Mouse (Mus musculus) urinary bladder, postnatal 36 days (tissue): Measurements from ENCODE around the gene Smurf1.

Source experiments
- DNase-seq, 2 experiments: peaks; one replicate each; pipeline ENCODE4 v3.0.0; 2022; ENCODE audit warnings: low spot score in 2 of 2, mixed read lengths in 1 of 2

The Smurf1 gene

DNA sequence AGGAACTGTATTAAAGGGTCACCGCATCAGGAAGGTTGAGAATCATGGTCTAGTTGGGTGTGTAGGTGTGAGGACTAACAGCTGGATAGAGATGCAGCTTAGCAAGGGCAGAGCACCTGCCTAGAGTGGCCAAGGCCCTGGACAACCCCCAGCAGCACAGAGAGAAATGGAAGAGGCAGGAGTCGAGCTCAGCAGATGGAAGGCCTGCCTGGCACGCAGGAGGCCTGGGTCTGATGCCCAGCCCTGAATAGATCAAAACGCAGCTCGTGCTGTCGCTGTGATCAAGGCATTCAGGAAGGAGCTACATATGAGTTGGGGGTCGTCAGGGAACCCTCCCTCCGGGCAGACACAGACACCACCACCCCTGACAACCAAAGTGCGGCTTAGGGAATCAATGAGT lies 7.4 kb downstream of the Smurf1 start:
- DNase-seq: no peak

DNA sequence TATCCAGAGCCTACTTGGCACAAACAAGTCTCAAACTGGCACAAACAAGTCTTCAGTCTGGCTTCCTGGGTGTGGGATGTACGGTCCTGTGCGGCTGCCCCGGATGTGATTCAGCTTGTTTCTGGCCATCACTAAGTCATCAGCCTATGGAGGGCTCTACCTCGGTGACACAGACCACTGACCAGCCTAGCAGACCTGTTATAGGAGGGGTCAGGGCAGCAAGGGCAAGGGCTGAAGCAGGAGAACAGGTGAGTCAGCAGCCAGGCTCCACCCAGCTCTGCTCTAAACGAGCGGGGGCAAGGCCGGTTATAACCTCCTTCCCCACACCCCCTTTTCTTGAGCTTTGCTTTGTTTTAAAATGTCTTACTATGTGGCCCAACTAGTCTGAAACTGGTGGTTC lies 11.2 kb downstream of the Smurf1 start:
- DNase-seq: no peak

DNA sequence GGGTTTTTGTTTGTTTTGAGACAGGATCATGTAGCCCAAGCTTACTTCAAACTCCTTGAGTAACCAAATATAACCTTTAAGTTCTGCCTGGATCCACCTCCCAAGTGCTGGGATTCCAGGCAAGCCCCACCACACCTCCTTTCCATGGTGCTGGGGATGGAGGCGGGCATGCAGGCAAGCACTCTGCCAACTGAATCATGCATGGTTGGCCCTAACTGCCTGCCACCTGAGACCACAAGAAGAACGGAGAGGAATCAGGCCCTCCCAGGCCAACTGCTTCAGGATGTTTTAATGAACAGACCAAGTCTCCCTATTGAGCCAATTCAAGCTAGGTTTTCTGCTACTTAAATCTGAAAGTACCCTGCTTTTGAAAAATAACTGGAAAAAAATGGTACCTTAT lies 13.1 kb downstream of the Smurf1 start:
- no peak for DNase-seq

DNA sequence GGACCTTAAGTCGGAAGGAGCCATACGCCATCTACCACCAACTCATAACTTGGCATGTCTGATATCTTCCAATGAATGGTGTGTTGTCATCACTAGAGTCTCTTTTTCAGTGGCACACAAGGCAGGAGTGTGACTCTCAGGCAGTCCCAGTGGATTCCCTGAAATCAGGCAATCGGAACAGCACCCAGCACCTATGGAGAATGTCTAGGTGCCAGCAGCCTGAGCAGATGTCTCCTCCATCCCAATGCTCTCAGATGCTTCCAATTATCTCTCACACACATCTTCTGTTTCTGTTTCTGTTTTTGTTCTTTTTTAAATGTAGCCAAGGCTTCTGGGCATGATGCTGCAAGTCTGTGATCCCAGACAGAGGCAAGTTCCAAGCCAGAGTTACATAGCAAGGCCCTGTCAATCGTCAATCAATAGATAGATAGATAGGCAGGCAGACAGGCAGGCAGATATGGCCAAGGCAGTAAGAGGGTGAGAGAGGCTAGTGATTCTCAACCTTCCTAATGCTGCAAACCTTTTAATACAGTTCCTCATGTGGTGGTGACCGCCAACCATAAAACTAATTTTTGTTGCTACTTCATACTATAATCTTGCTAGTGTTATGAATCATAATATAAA lies 15.1 kb downstream of the Smurf1 start:
- no peak for DNase-seq

DNA sequence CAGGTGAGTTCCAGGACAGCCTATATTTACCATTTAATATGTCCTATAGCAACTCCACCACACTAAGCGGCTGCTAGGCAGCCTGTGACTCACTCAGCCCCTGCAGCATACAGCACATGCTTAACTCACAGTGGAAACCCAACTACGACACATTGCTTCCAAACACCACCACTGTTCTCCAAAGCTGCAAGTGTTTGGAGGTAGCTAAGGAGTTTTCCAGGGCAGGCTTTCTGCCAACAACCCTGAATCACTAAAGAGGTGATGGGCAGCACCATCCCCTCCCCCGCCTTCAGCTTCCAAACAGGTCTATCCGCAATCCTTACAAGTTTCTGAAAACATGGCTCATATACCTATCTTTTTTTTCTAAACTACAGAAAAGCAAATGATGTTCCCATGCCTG lies 15.8 kb downstream of the Smurf1 start:
- peak; percentile 22 to 55 for DNase-seq

DNA sequence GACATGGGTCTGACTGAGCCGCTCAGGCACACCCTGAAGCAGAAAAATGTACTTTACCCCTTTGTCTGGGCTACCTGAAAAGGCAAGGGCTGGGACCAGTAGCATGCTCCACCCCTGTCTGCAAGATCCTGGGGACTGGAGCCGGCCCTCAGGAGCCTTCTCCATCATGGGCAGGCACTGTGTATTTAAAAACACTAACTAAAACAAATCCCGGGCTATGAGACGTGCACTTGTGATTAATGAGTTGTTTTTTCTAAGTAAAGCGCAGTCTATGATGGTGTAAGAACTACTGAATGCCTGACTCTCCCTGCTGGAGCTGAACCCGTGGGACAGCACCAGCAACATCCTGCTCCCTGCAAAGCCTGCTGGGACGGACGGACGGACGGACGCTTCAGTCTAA lies 17.2 kb downstream of the Smurf1 start:
- no peak for DNase-seq

DNA sequence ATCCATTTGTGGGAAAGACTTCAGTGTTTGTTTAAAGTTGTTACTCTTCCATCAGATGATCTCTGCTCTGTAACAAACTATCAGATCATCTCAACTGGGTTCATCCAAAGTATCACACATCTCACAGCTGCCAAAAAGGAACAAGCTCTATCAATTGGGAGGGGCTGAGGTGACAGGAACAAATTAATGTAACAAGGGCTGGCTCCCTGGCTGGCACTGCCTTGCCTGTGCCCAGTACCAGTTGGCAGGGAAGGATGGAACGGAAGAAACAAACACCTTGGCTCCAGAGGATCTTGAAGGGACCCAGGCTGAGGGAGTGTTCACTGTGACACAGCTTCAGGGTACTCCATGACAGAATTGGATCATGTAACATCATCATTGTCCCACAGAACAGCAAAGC lies 17.6 kb downstream of the Smurf1 start:
- no peak for DNase-seq

DNA sequence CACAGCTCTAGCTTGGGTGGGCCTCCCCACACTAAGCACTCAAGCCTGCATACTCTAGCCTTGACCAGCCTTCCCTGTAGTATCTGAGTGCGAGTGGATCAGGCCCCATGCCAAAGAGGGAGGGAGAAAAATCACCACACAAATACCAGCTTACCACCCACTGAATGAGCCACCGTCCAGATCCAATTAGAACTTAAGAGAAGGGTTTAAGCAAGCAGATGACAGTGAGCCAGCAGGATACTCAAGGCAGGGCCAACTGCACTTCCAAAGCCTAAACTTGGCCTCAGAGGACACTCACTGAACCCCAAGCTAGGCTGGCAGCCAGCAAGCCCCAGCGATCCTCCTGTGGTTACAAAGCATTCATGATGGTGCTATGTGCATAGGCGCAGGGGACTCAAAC lies 19.6 kb downstream of the Smurf1 start:
- peak in 1 of 2 experiments; percentile 48 for DNase-seq

DNA sequence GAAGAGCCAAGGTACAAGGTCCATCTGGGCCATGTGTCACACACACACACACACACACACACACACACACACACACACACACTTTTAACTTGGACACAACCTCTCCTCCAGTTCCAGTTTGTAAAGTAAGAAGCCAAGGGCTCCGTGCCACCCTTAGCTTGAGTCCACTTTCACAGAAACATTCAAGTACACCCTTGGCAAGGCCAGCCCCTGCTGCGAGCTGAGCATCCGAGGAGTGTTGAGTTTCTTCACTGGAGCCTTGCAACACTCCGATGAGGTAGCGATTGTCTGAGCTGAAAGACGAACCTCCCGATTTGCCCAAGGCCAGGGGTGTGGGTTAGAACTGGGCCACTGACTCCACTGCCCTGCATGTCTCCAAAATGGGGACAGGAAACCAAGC lies 20.7 kb downstream of the Smurf1 start:
- peak in 1 of 2 experiments; percentile 62 for DNase-seq

DNA sequence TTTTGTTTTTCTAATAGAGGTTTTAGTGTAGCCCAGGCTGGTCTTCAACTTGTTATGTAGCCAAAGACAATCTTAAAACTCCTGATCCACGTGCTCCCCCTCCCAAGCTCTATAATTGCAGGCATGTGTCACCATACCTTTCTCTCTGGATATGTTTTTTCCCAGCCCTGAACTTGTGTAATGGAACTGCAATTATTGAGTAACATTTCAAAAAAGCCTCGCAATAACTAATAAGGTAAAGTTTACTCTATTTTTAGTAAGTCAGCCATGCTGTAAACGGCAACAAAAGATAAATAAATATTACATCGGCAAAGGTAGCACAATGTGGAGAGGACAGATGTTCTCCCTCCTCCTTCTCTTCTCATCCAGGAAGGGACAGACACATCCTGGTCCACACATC lies 21.3 kb downstream of the Smurf1 start:
- DNase-seq: no peak

DNA sequence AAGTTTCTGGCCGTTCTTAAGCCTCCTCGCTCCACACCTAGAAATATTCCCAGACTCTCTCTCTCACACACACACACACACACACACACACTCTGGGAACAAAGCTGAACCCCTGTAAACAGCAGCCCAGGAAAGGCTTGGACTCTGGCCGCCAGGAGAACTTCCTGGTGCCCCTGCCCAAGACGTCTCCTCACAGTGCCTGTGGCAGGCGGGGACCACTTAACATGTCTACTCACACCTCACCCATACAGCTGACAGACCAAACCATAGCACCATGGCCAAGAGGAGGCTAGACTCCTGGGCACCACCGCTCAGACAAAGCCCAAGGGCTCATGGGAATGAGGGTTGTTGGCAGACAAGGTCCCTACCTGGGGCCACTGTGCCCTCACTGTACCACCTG lies 22.3 kb downstream of the Smurf1 start:
- DNase-seq: no peak

DNA sequence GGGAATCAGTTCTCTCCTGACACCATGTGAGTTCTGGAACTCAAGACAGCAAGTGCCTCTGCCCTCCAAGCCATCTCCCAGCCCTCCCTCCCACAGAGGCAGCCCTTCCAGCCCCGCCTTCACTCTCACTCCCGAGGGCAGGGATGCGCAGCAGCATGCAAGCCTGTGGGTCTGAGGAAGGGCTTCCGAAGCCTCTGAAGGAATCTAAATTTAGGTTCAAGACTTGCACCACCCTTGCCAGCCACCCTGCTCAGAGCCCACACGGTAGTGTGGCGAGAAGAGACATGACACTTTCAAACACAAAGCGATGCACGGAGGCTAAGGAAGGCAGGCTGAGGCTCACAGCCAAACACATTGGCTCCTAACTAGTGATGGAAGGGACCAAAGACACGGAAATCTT lies 23.2 kb downstream of the Smurf1 start:
- DNase-seq: no peak

DNA sequence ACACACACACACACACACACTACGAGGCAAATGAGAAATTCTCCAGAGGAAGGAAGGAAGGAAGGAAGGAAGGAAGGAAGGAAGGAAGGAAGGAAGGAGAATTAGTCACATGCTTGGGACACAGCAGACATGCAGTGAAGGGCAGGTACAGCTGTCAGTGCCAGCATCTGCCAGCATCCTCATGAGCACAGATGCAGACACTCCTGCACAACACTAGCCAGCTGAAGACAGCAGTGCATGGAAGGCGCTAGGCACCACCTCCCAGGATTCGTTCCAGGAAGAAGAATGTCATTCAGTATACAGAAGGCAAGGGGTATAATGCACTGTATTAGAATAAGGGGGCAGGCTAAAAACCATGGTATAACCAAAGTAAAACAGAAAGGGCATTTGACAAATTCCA lies 24.7 kb downstream of the Smurf1 start:
- no peak for DNase-seq

DNA sequence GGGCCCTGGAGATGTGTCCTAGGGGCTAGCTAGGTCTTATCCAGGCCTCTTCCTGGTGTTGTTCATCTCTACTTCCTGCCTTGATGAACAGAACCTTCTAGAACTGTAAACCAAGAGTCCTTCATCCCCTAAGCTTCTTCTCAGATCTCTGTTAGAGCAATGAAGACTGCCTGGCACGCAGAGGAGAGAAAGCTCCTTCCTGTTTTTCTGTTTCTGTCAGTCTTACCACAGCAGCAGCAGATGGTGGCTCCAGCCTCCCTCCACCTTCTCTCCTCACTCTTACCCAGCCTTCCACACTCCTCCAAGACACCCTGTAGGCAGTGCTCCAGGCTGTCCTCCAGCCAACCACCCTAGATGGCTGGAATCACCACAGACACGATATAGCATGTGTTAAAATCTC lies 28.3 kb downstream of the Smurf1 start:
- no peak for DNase-seq

DNA sequence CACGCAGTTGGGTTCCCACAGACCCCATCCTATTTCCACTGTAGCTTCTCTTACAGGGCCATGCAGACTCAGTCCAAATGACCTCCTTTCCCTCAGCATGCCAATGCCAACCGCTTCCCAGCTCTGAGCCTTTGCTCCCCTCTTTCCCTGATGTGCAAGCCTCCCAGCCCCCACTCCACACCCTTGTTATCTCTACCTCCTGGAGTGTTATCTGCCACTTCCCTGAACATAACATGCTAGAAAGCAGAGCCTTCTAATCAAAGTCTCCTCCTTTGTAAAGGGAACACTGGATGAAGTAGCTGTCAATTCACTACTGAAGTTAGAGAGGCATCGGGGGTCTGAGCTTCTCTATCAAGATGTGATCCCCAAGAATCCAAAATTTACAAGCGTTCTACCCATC lies 32.2 kb downstream of the Smurf1 start:
- DNase-seq: no peak

DNA sequence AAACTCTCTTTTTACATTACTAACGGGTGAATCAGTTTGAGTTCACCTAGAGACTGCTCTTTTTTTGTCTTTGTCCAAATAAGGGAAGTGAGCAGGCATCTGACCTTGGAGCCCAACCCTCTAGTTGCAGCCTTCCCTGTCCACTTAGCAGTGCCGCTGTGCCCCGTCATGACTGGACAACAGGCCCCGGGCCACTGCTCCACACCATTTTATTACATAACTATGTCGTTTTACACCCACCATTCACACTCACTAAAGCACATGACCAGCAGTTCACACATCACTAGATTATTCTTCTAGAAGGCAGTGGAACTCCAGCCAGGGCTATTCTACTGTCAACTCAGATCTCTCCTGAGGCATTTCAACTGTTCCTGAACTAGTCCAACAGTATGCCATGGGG lies 33.8 kb downstream of the Smurf1 start:
- no peak for DNase-seq

DNA sequence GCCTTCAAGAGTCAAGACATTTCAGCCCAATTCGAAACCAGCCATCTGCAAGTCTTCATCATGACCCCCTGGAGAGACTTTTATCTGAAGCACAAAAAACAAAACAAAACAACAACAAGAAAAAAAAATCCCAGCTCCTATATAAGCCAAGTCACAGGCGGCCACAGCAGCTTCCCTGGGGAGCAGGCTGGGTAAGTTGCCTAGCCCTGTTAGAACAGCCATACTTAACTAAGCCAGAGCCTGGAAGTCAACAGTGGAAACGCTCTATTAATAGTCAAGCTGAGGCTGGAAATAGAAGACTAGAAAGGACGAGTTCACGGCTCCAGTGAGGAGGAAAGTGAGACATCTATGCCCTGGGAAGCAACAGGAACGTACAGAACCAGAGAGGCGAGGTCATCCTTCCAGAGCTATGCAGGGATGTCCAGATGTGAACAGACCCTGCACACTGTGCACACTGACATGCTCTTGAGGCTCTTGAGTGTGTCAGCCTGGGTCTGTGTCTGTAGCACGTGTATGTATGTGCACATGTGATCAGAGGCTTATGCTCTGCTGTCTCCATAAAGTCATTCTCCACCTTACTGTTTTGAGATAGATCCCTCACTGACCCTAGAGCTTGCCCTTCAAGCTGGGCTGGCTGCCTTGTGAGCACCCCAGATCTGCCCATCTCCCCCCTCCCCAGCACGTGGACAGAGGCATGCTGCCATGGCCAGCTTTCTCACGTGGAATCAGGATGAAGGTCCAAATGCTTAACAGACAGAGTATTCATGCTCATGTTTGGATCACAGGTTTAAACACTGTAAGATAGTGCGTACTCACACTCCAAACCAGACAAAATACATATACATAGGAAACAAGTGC lies 36.6 kb downstream of the Smurf1 start:
- DNase-seq: no peak

DNA sequence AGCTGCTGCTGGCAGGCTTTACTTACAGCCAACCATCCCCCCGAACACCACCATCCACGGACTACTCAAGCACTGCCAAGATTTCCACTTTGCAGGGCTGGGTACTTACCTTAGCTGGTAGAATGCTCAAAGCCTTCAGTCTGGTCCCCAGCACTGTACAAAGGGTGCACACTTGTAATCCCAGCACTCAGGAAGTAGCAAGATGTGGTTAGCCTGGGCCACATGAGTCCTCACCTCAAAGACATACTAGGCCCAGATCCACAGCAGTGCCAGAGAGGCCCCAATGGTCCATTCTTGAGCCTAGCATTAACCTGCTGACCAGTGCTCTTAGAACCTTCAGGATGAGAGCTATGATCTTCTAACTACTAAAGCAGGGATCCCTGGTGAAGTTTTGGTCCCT lies 39.4 kb downstream of the Smurf1 start:
- DNase-seq: no peak

DNA sequence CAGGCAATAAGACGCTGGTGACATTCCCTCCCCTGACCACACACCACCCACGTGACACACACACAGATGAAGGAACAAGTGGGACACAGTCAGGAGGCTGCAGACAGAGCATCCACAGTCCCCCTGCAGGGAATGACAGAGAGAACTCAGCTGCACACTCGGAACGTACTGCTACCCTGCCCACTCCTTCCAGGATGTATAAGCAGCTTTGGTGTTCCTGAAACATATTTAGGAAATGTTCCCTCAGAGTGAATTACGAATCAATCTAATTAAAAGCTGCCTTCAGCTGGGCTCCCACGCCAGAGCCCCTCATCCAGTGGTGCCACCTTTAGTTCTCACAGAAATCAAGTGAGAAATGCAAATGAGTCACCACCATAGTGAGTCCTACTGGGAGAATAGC lies 42.3 kb downstream of the Smurf1 start:
- no peak for DNase-seq

DNA sequence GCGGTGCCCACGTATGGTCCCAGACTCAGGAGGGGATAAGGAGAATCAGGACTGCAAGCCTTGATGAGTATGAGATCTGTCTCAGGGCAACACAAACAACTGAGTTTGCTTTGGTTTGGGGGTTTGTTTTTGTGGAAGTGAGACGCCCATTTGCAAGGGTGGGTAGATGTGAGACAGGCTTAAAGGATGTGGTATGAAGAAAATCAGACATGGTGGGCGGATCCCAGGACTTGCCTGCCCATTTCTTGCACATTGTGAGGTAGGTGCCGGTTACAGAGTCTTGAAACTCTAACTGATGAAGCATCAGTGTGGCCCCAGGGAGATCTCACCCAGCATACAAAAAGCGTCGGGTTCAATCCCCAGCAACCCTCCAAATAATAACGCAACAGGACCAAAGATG lies 45.9 kb downstream of the Smurf1 start:
- DNase-seq: no peak

DNA sequence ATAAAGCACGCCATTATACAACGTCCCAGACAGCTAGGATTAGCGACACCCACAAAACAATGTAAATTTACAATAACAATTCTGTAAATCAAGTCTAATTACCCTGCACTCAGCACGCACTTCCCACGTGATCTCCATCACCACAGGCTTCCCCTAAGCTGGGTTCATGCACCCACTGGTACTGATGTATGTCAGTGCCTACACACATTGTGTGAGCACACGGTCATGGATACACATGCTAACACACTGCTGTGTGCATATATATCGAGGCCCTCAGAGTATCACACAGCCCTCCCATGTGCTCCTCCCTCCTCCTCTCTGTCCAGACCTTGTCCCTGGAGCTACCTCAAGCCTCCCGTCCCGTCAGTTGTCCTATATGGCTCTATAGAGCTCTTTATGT lies 46.5 kb downstream of the Smurf1 start:
- no peak for DNase-seq

DNA sequence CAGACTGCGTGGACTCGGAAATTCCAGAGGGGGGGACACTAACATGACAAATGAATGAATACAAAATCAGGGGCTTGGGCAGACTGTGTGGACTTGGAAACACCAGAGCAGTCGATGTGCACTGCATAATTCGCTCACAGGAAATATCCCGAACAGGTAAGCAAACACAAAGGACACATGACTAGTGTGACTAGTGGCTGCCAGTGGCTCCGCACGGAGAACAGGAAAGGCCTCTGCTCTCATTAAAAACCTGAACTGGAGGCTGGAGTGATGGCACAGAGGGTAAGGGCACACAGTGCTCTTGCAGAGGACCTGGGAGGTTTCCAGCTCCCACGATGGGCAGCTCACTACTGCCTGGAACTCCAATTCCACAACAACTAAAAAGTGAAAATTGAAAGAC lies 47.4 kb downstream of the Smurf1 start:
- no peak for DNase-seq

DNA sequence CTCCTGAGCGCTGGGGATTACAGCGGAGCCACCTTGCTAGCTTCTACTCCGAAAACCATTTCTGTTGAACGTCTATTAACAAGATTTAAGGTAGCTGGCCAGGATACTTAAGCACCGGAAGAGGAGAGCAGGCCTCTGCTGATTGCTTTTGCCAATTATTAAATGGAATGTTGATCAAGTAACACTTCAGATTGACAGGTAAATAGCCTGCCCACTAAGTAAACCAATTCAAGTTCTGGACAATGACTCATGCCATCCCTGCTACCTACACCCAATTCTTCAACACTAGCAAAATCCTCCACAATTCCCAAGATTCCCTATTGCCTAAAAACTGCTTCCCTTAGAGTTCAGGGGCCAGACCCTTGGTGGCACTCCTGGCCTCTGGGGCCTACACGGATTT lies 48.5 kb downstream of the Smurf1 start:
- DNase-seq: no peak

DNA sequence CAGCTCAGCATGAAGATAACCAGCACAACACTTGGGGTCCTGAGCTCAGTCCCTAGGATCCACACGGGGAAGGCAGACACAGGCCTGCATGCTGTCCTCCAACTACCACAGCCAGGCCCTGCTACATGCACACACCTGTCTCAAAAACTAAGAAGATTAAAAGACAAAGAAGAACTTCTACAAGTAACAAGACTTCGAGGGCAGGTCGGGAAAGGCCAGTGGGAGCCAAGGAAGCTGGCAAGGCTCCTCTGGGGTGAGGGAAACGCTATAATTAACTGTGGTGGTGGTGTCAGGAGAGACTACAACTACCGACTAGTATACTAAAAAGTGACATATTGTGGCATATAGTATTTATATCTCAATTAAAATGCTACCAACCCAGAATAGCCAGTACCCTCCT lies 49.8 kb downstream of the Smurf1 start:
- no peak for DNase-seq
